Mouse (Mus musculus): ENCODE results near the gene Olfr98.
A peak's percentile ranks its signal among the peaks of the same experiment; 100 is the strongest.
"Not testable (repeated sequence)": the region's sequence is repeated elsewhere in the genome, so short reads cannot be mapped to it uniquely, and the experiment has no call there.

Gene Olfr98

DNA sequence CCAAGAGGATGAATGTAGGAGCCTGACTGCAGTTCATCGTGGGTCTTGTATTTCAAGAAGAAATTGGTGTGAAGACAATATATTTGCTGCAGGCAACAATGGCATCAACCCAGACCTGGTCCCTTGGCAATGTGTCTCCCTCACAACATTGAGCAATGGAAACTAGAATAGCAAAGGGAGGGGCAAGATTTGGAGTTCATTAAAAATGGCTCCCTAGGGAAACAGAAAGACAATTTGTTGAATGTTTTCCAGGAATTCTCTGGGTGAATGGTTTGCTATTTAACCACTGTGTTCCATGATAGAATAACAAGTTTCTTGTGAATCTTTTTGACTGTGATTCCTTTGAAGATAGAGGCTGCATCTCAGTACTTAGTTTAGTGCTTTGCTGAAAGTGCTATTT lies at the start of gene Olfr98:
Gene Olfr98, minus strand, starts transcription at position 124 of the 400 bp plus-strand sequence.
- DNase-seq, result no peak

DNA sequence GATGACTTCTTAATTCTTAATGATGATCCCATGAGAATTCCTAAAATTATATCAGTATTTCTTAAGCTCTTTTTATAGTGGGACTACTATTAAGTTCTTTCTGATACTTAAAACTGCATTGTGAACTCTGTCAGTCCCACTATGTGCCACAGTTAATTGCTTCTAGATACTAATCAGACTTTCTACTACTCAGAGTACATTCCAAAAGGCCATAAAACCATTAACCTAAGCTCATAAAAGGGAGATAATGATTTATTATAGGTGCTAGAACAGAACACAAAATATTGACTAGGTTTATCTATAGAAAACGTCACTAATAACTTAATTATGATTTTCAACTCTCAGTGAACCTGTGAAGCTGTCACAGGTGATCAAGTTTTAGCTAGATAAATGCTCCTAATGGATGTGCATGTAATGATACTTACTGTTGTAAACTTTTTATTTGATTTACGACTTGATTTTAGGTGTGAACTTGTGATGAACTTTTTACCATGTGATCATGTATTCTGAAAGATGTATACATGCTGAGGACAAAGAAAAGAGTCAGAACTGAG lies 46.7 kb upstream of the Olfr98 start:
- DNase-seq, result no peak

DNA sequence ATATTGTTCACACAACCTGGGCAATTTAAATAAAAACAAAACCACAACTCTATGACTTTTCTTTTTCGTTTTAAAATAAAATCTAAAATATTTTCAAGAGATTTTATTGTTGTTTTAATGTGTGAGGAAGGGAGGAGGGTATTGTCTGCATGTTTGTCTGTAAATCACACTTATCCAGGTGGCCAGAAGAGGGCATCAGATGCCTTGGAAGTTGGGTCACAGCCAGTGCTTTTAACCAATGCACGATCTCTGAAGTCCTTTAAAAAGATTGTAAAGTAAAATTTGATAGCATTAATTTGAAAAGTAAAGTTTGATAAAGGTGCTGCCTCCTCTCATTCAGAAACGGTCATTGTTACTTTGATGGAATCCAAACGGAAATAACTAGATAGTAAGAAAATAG lies 44.9 kb upstream of the Olfr98 start:
- no peak for DNase-seq

DNA sequence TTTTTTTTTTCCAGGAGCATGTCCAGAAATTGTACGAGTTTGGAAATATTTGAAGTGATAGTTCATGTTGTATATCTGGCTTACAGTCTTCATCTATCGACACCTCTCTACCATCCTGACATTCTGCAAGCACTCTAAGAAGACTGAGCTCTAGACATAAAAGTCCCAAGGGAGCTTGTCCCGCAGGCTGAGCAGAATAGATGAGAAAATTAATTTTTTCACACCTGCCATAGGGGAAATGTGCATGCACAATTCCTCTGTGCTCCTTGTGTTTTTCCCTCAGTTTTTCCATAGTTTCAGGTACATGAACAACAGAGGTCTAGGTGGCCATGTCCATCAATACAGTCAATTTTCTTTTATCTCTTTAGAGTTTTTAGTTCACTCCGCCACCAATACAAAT lies 40.7 kb upstream of the Olfr98 start, which contains the start of gene Olfr101:
Gene Olfr101, minus strand, starts transcription at position 101 of the 400 bp plus-strand sequence.
- DNase-seq, result no peak

DNA sequence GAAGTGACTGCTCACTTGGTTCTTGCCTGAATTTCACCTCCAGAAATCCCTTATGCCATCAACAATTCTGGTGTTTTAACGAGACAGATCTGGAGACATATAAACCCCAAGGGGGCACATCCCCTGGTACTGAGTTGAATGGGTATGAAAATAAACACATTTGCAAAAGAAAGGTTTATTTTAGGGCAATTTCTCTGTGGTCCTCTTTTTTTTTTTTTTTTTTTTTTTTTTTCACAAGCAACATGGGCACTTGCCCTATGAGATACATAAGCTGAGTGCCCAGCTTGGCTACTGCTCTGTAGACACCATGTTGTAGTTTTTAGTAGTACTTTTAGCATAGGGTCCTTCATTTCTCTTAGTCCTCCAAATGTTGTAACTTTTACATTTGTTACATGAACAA lies 19.8 kb upstream of the Olfr98 start, which contains the start of gene Olfr99:
Gene Olfr99, minus strand, starts transcription at position 101 of the 400 bp plus-strand sequence.
- no peak for DNase-seq

DNA sequence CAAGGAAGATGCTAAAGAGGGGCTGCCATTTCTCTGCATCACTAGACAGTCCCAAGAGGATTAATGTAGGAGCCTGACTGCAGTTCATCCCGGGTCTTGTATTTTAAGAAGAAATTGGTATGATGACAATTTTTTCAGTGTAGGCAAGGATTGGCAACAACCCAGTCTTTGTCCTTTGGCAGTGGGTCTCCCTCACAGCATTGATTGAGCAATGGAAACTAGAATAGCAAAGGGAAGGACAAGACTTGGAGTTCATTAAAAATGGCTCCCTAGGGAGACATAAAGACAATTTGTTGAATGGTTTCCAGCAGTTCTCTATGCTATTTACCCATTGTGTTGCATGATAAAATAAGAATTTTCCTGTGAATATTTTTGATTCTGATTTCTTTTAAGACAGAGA lies 16.8 kb upstream of the Olfr98 start:
- no peak for DNase-seq

DNA sequence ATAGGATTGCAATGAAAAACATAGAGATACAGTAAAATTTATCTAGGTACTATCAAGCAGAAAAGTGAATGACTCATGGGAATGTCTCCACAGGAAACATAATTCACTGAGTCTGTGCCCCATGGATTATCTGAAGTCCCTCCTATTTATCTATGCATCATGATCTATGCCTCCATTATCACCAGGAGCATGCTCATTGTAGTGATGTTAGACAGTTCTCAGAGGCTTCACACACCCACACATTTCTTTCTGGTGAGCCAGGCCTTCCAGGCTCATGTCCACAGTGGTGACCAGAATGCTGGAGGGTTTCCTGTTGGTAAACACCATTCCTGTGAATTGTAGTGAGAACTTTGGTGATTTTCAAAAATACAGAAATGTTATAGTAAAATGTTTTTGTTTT lies 13.0 kb upstream of the Olfr98 start:
- no peak for DNase-seq

DNA sequence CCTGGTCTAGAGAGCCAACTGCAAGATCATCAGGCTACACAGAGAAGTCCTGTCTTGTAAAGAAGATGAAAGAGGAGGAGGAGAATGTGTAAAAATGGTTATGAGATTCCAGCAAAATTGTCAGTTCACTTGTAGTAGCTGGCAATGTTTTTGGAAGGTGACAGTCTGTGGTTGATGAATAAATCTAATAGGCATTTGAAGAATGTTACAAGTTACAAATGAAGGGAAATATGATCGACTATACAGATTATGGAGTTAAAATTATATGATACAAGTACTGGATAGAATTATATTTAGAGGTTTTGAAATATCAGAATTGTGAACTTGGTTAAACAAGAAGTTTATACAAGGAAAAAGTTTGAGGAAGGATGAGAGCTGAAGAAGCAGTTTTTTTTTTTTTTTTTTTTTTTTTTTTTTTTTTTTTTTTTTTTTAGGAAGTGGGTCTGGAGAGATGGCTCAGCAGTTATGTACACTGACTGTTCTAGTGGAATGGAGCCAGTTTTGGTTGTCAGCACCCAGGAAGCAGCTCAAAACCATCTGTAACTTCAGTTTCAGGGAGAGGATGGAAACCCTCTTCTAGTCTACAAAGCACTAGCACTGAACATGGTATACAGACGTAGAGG lies 12.2 kb upstream of the Olfr98 start:
- no peak for DNase-seq

DNA sequence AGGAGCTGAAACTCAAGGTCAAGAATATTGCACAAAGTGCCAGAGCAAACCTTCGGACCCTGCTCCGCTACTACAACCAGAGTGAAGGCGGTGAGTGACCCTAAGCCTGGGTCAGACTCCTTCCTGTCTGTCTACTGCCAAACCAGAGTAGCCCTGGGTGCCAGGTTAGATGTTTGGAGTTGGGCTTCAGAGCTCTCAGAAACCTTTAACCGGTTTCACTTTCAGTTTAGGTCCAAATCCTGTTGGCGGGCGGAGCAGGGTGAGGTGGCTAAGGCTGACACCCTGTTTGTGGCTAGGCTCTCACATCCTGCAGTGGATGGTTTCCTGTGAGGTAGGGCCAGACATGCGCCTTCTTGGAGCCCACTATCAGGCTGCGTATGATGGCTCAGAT lies 7.1 kb upstream of the Olfr98 start:
- peak; percentile 62 to 66 for DNase-seq

DNA sequence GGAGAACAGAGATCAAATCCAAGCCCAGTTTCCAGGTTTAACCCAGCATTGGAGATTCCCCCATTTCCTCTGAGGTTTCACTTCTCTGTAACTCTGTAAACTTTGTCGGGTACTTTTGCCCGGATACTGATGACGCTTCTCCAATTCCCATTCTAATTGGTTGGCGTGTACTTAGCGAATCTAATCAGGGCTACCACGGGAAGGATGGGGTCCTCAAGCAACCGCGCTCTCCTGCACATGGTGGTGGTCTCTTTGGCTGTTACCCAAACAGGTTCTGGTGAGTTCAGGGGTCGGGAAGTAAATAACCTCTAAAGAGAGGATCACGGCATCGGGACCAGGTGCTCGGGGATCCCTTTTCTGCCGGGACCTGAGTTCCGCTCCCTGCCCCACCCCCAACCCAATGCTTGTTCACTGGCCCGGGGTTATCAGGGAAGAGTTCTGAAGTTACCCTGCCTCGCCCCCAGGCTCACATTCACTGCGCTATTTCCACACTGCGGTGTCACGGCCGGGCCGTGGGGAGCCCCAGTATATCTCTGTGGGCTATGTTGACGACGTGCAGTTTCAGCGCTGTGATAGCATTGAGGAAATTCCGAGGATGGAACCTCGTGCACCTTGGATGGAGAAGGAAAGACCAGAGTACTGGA lies 6.6 kb upstream of the Olfr98 start, which contains the start of gene H2-M3:
Gene H2-M3, plus strand, starts transcription at position 163 of the 644 bp plus-strand sequence.
- DNase-seq, result peak; percentile 77 to 95

DNA sequence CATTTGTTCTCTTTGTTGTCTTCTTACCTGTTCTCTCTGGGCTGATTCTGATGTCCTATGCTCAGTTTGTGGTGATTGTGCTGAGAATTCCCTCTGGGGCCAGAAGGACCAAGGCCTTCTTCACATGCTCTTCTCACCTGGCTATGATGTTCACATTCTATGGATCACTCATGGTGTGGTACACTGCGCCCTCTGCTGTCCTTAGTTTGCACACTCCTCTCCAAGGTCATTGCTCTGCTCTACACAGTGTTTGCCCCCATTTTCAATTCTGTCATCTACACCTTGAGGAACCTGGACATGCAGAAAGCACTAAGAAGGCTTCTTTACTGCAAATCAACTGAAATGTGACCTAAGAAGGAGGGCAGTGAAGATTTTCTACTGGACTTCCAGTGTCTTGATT lies 13.0 kb downstream of the Olfr98 start:
- peak in 1 of 2 experiments; percentile 60 for DNase-seq

DNA sequence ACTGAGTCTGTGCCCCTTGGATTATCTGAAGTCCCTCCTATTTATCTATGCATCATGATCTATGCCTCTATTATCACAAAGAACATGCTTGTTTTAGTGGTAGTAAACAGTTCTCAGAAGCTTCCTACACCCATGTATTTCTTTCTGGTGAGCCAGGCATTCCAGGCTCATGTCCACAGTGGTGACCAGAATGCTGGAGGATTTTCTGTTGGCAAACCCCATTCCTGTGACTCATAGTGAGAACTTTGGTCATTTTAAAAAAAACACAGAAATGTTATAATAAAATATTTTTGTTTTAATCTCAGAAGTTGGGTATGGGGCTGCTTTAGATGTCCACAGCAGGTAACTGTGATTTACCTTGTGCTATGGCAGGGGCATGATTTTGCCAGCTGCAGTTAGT lies 14.1 kb downstream of the Olfr98 start:
- no peak for DNase-seq

DNA sequence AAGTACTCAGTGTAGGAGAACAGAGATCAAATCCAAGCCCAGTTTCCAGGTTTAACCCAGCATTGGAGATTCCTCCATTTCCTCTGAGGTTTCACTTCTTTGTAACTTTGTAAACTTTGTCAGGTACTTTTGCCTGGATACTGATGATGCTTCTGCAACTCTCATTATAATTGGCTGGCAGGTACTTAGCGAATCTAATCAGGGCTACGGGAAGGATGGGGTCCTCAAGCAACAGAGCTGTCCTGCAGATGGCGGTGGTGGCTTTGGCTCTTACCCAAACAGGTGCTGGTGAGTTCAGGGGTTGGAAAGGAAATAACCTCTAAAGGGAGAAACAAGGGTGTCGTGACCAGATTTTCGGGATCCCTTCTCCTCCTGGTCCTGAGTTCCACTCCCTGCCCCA lies 16.8 kb downstream of the Olfr98 start:
- peak; percentile 63 to 72 for DNase-seq

DNA sequence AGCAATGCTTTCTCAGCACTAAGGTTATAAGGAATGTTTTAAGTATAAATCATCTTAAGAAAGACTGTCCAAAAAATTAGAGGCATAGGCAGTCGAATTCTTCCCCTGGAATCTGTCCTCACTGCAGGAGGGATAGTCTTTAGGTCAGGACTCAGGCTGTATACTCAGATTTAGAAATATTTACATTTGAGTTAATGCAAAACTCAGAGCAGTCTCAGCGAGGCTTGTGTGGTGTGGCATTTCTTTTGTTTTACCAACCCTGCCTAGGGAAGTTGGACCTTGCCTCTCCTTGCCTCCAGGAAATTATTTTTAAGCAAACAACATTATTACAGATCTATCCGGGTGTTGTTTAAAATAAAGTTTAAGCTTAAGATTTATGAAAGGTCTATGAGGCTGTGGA lies 21.4 kb downstream of the Olfr98 start:
- DNase-seq, result no peak

DNA sequence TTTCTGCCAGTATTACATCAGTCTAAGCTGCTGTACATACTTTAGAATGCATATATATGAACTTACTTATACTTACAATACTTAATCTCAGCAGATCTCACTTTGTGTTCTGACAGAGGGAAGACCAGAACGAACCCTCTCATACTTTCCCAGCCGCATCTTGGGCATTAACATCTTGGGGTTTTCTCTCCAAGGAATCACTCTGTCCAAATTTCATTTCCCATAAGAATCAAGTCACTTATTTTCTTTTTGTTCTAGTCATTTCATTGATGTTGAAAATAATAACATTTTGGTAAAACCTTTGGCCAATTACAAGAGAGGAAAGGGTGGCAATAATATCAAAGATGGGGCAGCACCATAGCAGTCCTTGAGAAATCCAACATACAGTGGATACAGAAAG lies 26.3 kb downstream of the Olfr98 start, which contains the start of gene Olfr97:
Gene Olfr97, minus strand, starts transcription at position 101 of the 400 bp plus-strand sequence.
- not testable (repeated sequence) for DNase-seq

DNA sequence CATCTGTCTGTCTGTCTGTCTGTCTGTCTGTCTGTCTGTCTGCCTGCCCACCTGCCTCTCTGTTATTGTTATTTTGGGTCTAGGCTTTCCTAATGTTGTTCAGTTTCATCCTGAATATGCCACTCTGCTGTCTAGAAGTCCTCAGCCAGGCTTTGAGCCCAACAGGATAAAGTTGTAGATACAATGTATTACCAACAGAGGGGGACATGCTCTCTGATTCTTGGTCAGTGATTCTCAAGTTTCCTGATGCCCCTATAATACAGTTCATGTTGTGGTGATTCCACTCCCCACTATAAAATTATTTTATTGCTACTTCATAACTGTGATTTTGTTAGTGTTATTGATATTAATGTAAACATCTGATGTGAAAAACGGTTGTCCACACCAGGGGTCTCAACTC lies 41.7 kb downstream of the Olfr98 start:
- no peak for DNase-seq

DNA sequence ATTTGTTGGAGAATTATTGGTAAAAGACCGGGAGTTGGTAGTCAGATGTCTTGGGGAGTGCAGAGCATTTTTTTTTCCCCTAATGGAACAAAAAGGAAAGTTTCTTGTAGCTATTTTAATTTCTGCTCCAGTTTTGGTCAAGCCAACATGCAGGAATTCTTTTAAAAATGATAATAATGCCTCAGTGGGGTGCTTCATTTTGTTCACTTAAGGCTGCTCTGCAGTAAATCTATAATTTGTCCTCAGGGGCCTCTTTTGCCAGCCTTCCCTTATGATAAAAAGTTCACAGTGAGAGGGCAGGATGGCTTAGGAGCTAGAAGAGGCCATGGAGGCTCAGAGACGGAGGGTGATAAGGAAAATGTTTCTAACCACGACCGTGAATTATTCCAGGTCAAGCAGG lies 43.7 kb downstream of the Olfr98 start, which contains the start of gene Olfr96:
Gene Olfr96, plus strand, starts transcription at position 301 of the 400 bp plus-strand sequence.
- no peak for DNase-seq

DNA sequence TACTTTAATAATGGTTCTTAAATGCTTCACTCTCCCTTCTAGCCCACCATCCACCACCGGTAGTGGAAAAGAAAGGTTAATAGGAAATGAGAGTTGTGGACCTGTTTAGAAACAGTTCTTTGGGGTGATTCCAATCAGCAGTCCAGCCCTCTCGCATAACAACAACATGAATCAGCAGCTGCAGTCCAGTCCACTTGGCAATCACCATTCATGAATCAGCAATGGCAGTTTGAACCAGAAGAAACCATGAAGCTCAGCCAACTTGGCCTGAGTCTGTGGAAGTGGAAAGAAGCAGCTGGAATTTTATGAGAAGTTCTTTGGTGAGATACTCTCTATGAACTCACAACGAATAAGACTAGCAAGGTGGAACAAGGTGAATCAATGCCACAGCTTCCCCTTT lies 45.1 kb downstream of the Olfr98 start:
- DNase-seq, result no peak

DNA sequence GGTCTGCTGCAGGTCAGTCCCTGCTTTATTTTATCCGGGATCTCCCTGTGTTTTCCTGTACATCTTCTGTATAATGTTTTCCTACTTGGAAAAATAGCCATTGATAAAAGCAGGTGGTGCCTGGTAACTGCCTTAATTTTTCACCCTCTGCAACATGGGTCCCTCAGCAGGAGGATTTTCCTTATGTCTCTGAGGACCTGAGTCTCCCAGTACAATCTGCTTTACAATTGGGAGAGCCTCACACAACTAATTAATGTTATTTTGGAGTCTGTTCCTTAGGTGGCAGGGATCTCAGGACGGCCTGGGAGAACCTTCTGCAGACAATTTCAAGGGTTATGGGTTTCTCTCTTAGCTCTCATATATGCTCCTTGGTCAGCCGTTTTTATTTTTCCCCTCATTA lies 50.5 kb downstream of the Olfr98 start, which contains the start of gene Olfr95:
Gene Olfr95, minus strand, starts transcription at position 101 of the 400 bp plus-strand sequence.
- no peak for DNase-seq

All from spleen, adult 18-20 months (tissue).